Mouse (Mus musculus): ENCODE data around the gene Cep55. TPM values are rescaled to one million over a fixed set of nuclear protein-coding genes. Genes with fewer than 3 reads are reported as not detected.
A peak's percentile ranks its signal among the peaks of the same experiment; 100 is the strongest.

Gene Cep55
- polyA plus RNA-seq, 1 experiment from 2014 or later: 1.9 TPM

- Histone ChIP-seq H3K27me3 (replicated peaks; ENCODE audit: insufficient read depth, low read length) (no peaks in the 10 kb centered on the region), H3K27ac (ENCODE audit: low read length) (no peak overlapping the region), H3K4me1 (ENCODE audit: insufficient read depth, low read depth, low read length) (no peaks in the 10 kb centered on the region), H3K9me3 (ENCODE audit: low read length) (no peaks in the 10 kb centered on the region), H3K9ac (replicated peaks; ENCODE audit: low read depth) (no peak overlapping the region), H3K36me3 (ENCODE audit: insufficient read depth, low read length) (no peaks in the 10 kb centered on the region), H3K4me2 (replicated peaks; ENCODE audit: low read depth, low read length) (peak overlapping the region; percentile 72), H3K4me3 (ENCODE audit: low read depth, low read length) (peak overlapping the region; percentile 64)
- ATAC-seq: no peak
- TF ChIP-seq EP300 (IDR thresholded peaks at IDR 0.05): peak; percentile 24; the same call in 1 of the 2 replicates
- peak; percentile 81 for TF ChIP-seq CTCF (IDR thresholded peaks at IDR 0.05)
- 22% methylated on average over 8 of the region's 8 CpGs for WGBS
- DNase-seq (ENCODE audit: low spot score): peak; percentile 88
These were observed 1.4 kb upstream of the Cep55 start for GRCm38 (mm10) chr19:38053227-38054041.

GRCm38 (mm10) chr19:38054149-38054719, 577 bp upstream of the Cep55 start:
- TF ChIP-seq EP300 (IDR thresholded peaks at IDR 0.05) (no peak), CTCF (IDR thresholded peaks at IDR 0.05) (no peak)
- under 1% methylated on average over 23 of the region's 23 CpGs for WGBS
- Histone ChIP-seq H3K4me1 (ENCODE audit: insufficient read depth, low read depth, low read length) (no peaks in the 10 kb centered on the region), H3K9ac (replicated peaks; ENCODE audit: low read depth) (no peak overlapping the region), H3K9me3 (ENCODE audit: low read length) (no peaks in the 10 kb centered on the region), H3K4me3 (ENCODE audit: low read depth, low read length) (peak overlapping the region; percentile 64), H3K27me3 (replicated peaks; ENCODE audit: insufficient read depth, low read length) (no peaks in the 10 kb centered on the region), H3K27ac (ENCODE audit: low read length) (no peak overlapping the region), H3K4me2 (replicated peaks; ENCODE audit: low read depth, low read length) (peak overlapping the region; percentile 72), H3K36me3 (ENCODE audit: insufficient read depth, low read length) (no peaks in the 10 kb centered on the region)
- peak; percentile 92 for ATAC-seq
- DNase-seq (ENCODE audit: low spot score): peak; percentile 91

DNA sequence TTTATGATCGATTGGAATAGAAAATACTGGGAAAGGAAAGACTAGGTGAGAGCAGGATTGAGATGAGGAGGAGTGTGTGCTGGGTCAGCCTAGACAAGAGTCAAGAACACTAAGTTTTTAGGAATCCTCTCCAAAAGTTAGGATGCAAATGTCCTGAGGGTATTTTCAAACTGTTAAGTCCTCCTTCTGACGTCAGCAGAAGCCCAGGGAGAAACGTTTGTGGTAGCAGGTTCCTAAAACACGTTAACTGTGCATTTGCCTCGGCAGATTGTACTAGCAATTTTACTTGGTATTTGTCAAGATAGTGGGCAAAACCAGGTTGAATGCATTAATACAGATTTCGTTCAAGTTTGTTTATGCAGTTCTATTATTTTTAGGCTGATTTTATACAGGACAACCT, 987 bp downstream of the Cep55 start:
- Histone ChIP-seq H3K4me1 (ENCODE audit: insufficient read depth, low read depth, low read length) (no peaks in the 10 kb centered on the region), H3K4me3 (ENCODE audit: low read depth, low read length) (no peak overlapping the region), H3K9ac (replicated peaks; ENCODE audit: low read depth) (no peak overlapping the region), H3K9me3 (ENCODE audit: low read length) (no peaks in the 10 kb centered on the region), H3K27ac (ENCODE audit: low read length) (no peak overlapping the region), H3K27me3 (replicated peaks; ENCODE audit: insufficient read depth, low read length) (no peaks in the 10 kb centered on the region), H3K36me3 (ENCODE audit: insufficient read depth, low read length) (no peaks in the 10 kb centered on the region), H3K4me2 (replicated peaks; ENCODE audit: low read depth, low read length) (no peak overlapping the region)
- no peak for ATAC-seq
- no peak for DNase-seq (ENCODE audit: low spot score)
- TF ChIP-seq CTCF (IDR thresholded peaks at IDR 0.05): no peak
- TF ChIP-seq EP300 (IDR thresholded peaks at IDR 0.05): no peak
- 9% methylated on average over 6 of the region's 6 CpGs for WGBS

DNA sequence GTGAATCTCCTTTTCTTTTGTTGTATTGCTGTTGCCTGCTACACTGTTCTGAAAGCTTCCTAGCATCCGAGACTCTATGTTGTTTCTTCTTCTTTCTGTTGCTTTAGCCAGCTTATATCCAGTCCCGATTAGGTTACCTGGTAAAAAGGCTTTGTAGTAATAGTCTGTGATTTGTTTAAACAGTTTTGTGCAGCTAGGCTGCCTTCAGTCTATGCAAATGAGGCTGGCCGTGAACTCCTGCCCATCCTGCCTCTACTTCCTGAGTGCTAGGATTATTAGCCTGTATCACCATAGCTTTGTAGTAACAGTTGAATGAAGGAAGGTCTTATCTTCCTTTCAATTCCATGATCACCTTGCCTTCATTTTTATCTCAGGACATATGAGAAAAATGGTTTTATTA, 1.5 kb downstream of the Cep55 start:
- Histone ChIP-seq H3K9ac (replicated peaks; ENCODE audit: low read depth) (no peak overlapping the region), H3K4me2 (replicated peaks; ENCODE audit: low read depth, low read length) (no peak overlapping the region), H3K4me3 (ENCODE audit: low read depth, low read length) (no peak overlapping the region), H3K27me3 (replicated peaks; ENCODE audit: insufficient read depth, low read length) (no peaks in the 10 kb centered on the region), H3K27ac (ENCODE audit: low read length) (no peak overlapping the region), H3K36me3 (ENCODE audit: insufficient read depth, low read length) (no peaks in the 10 kb centered on the region), H3K9me3 (ENCODE audit: low read length) (no peaks in the 10 kb centered on the region), H3K4me1 (ENCODE audit: insufficient read depth, low read depth, low read length) (no peaks in the 10 kb centered on the region)
- 35% methylated on average over 3 of the region's 3 CpGs for WGBS
- TF ChIP-seq CTCF (IDR thresholded peaks at IDR 0.05) (no peak), EP300 (IDR thresholded peaks at IDR 0.05) (no peak)
- ATAC-seq (no peak), DNase-seq (ENCODE audit: low spot score) (no peak)

GRCm38 (mm10) chr19:38056931-38057330, 2.1 kb downstream of the Cep55 start:
- Histone ChIP-seq H3K4me2 (replicated peaks; ENCODE audit: low read depth, low read length) (no peak overlapping the region), H3K27ac (ENCODE audit: low read length) (no peak overlapping the region), H3K27me3 (replicated peaks; ENCODE audit: insufficient read depth, low read length) (no peaks in the 10 kb centered on the region), H3K4me3 (ENCODE audit: low read depth, low read length) (no peak overlapping the region), H3K9ac (replicated peaks; ENCODE audit: low read depth) (no peak overlapping the region), H3K4me1 (ENCODE audit: insufficient read depth, low read depth, low read length) (no peaks in the 10 kb centered on the region), H3K9me3 (ENCODE audit: low read length) (no peaks in the 10 kb centered on the region), H3K36me3 (ENCODE audit: insufficient read depth, low read length) (no peaks in the 10 kb centered on the region)
- no peak for DNase-seq (ENCODE audit: low spot score)
- WGBS: 86% methylated on average over 8 of the region's 8 CpGs
- no peak for ATAC-seq
- TF ChIP-seq CTCF (IDR thresholded peaks at IDR 0.05) (no peak), EP300 (IDR thresholded peaks at IDR 0.05) (no peak)

DNA sequence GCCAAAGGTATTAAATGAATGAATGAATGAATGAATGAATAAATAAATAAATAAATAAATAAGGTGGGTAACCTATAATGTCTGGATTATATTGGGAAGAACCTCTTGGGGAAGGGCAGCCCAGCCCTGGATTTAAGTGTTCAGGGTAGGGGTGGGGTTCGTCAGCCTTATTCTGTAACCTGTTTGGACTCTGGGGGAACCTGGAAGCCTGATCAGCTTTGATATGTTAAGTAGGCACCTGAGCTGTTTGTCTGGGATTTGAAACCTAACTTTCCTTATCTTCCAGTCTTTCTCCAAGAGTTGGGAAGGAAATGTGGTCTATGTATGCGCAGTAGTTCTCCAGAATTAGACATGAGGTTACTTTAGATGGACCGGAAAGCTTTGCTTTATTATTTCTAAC, 8.4 kb downstream of the Cep55 start:
- Histone ChIP-seq H3K4me1 (ENCODE audit: insufficient read depth, low read depth, low read length) (no peaks in the 10 kb centered on the region), H3K4me2 (replicated peaks; ENCODE audit: low read depth, low read length) (no peak overlapping the region), H3K36me3 (ENCODE audit: insufficient read depth, low read length) (no peaks in the 10 kb centered on the region), H3K9ac (replicated peaks; ENCODE audit: low read depth) (no peak overlapping the region), H3K27me3 (replicated peaks; ENCODE audit: insufficient read depth, low read length) (no peaks in the 10 kb centered on the region), H3K9me3 (ENCODE audit: low read length) (no peaks in the 10 kb centered on the region), H3K4me3 (ENCODE audit: low read depth, low read length) (no peak overlapping the region), H3K27ac (ENCODE audit: low read length) (no peak overlapping the region)
- DNase-seq (ENCODE audit: low spot score) (no peak), ATAC-seq (no peak)
- WGBS: 76% methylated on average over 3 of the region's 3 CpGs
- TF ChIP-seq CTCF (IDR thresholded peaks at IDR 0.05): no peak
- no peak for TF ChIP-seq EP300 (IDR thresholded peaks at IDR 0.05)
